Mouse (Mus musculus) liver, embryonic 14.5 days (tissue): Measurements from ENCODE around the gene Rasgrp4.

ENCODE experiments used
- CTCF ChIP-seq: IDR thresholded peaks from 2 replicates; pipeline ENCODE4 v1.5.1; 2016; ENCODE audit warnings: antibody characterized with exemption, low read depth, control low read depth
- EP300 ChIP-seq: IDR thresholded peaks from 2 replicates; pipeline ENCODE4 v1.6.1; 2016; ENCODE audit warnings: antibody characterized with exemption, low read depth

GRCm38 (mm10) chr7:29108992-29109955 lies 25.4 kb upstream of the Rasgrp4 start:
- TF ChIP-seq CTCF (no peak), EP300 (no peak)
